Mouse (Mus musculus) small intestine, adult 2 months (tissue): ENCODE data around the gene Glis1. TPM values are rescaled to one million over a fixed set of nuclear protein-coding genes. Genes with fewer than 3 reads are reported as not detected.

Experiments used
- H3K27ac ChIP-seq: fragments of 200-500 bp; 2 replicates; pipeline ENCODE4 v1.5.1; 2012; ENCODE audit warnings: low read depth, low read length, control low read depth, inconsistent platforms; ENCODE audit not compliant: insufficient read depth
- H3K27me3 ChIP-seq: fragments of 200-500 bp; 2 replicates; pipeline ENCODE4 v1.6.1; 2012; ENCODE audit warnings: mild to moderate bottlenecking, moderate library complexity, low read length, inconsistent platforms; ENCODE audit not compliant: control insufficient read depth, insufficient read depth
- H3K36me3 ChIP-seq: fragments of 200-500 bp; 2 replicates; pipeline ENCODE4 v1.6.1; 2012; ENCODE audit warnings: mild to moderate bottlenecking, low read length, control low read depth, inconsistent platforms; ENCODE audit not compliant: control insufficient read depth, insufficient read depth
- H3K4me1 ChIP-seq: fragments of 200-500 bp; 2 replicates; pipeline ENCODE4 v1.6.1; 2012; ENCODE audit warnings: low read length, inconsistent platforms, mixed read lengths; ENCODE audit not compliant: control insufficient read depth, insufficient read depth, insufficient read length
- H3K4me3 ChIP-seq: fragments of 200-500 bp; 2 replicates; pipeline ENCODE4 v1.5.1; 2012; ENCODE audit warnings: low read depth, mild to moderate bottlenecking, control low read depth, inconsistent platforms, low read length, moderate library complexity
- CTCF ChIP-seq: fragments of 200-500 bp; IDR thresholded peaks from 2 replicates; pipeline ENCODE4 v1.5.1; 2012; ENCODE audit warnings: low read depth, mild to moderate bottlenecking, control low read depth, inconsistent platforms, low read length, moderate library complexity, mixed read lengths; ENCODE audit not compliant: insufficient replicate concordance, insufficient read length; ENCODE audit errors: extremely low read depth
- POLR2A ChIP-seq: fragments of 200-500 bp; IDR thresholded peaks from 2 replicates; pipeline ENCODE4 v1.6.1; 2012; ENCODE audit warnings: low read depth, mild to moderate bottlenecking, control low read depth, inconsistent platforms, low read length, moderate library complexity
- WGBS: fragments of 180-500 bp; shearing (Covaris S2); methylation state at CpG from one replicate; pipeline ENCODE4 v1.1.7; 2018; 5-methylcytosine and 5-hydroxymethylcytosine counted together
- polyA plus RNA-seq: library from polyadenylated mRNA; depleted of rRNA; stranded (reverse); fragments of >200 nt; gene quantifications from 2 replicates; pipeline ENCODE4 v1.2.3, GENCODE M21; 2012; rRNA removed

Gene Glis1
- polyA plus RNA-seq, 1 experiment = 1.0 TPM

DNA sequence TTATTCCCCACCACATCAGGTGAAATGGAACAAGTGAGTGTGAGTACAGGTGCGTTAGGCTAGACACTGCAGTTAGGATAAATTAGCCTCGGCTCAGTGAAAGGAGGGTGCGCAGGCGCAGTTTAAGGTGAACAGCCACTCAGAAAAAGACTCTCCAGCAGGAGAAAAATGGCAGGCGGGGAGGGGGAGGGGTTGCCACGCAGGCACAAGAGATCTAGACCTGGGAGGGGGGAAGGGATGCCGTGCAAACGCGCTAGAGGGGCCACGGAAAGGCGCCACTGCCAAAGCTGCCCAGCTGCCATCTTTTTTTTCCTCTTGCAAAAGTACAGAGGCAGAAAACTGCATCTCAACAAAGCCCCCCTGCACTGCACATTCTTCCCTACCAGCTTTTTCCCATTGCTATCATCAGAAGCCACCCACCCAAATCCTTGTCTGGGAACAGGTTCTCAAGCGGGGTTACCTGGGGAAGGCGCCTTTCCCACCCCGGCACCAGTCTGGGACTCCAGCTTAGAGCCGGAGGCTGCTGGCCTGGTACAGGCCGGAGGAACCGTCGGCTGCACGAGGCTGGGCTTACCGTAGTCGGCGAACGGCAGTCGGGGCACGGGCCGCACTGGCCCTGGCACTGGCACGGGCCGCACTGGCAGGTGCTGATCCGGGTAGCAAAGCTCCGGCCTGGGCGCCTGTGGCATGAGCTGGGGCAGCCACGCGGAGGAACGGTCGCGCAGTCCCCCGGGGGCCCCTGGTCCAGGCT, 248.8 kb downstream of the Glis1 start:
- TF ChIP-seq CTCF (no peak), POLR2A (no peak)
- H3K36me3 ChIP-seq = no peaks in the 10 kb centered on the region
- H3K4me1 ChIP-seq = no peaks in the 10 kb centered on the region
- H3K4me3 ChIP-seq = no peak overlapping the region
- WGBS = 92% methylated on average over 37 of the region's 37 CpGs
- H3K27me3 ChIP-seq = peaks cover 3% of the 10 kb centered on the region
- H3K27ac ChIP-seq = no peak overlapping the region

DNA sequence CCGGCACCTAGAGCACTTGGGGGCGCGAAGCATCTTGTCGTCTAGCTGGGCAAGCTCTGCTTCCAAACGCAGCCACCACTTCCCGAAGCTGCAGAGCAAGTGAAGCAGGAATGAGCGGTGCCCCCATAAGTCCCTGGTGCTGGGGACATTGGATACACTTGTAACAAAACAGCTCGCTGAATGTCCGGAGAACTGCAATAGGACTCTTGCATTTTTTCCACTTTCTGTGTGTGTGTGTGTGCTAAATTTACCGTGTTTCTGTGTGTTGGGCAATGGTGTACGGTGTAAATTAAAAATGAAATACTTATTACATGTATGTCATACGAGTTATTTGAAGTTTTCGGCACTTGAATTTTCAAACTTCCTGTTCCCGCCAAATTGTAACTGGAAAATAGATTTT, 249.7 kb downstream of the Glis1 start, which contains the start of gene Dmrtb1:
Gene Dmrtb1 (minus strand): TSS at position 101 of the 400 bp plus-strand sequence.
- H3K4me1 ChIP-seq = no peaks in the 10 kb centered on the region
- H3K27ac ChIP-seq = no peak within 1 kb of the TSS
- 90% methylated on average over 14 of the region's 14 CpGs for WGBS
- no peak for TF ChIP-seq POLR2A
- TF ChIP-seq CTCF = no peak
- H3K4me3 ChIP-seq = no peak within 1 kb of the TSS
- peaks cover 6% of the 10 kb centered on the region for H3K27me3 ChIP-seq
- no peaks in the 10 kb centered on the region for H3K36me3 ChIP-seq

Other genes starting within 250 kb of the Glis1 start
- 0.18 and 1.1 TPM in 2 replicates for gene Ldlrad1, start 225.4 kb upstream of the Glis1 start, polyA plus RNA-seq
- 4.0 and 9.3 TPM in 2 replicates for gene Lrrc42, start 181.1 kb upstream of the Glis1 start, polyA plus RNA-seq
- 0.65 TPM in 1 of 2 replicates, not detected in the other for gene Hspb11, start 181.0 kb upstream of the Glis1 start, polyA plus RNA-seq
- 18.6 and 73.4 TPM in 2 replicates for gene Dio1, start 127.4 kb upstream of the Glis1 start, polyA plus RNA-seq
- 34.2 and 59.3 TPM in 2 replicates for gene Yipf1, start 120.2 kb upstream of the Glis1 start, polyA plus RNA-seq
- 4.8 and 5.6 TPM in 2 replicates for gene Ndc1, start 66.8 kb upstream of the Glis1 start, polyA plus RNA-seq
- not detected in 2 replicates for gene Dmrtb1, start 249.6 kb downstream of the Glis1 start, polyA plus RNA-seq